Mouse (Mus musculus): ENCODE data around the gene Cyp4a14.
"Not testable (repeated sequence)": the region's sequence is repeated elsewhere in the genome, so short reads cannot be mapped to it uniquely, and the experiment has no call there.

Gene Cyp4a14

GRCm38 (mm10) chr4:115496001-115496400 lies at the start of gene Cyp4a14:
TSS of gene Cyp4a14 (minus strand) at chr4:115496142.
- DNase-seq (ENCODE audit: low spot score in 2 of 2) = no peak

GRCm38 (mm10) chr4:115545101-115545500 lies 49.2 kb upstream of the Cyp4a14 start:
- DNase-seq (ENCODE audit: low spot score in 2 of 2) = no peak

GRCm38 (mm10) chr4:115521766-115522165 lies 25.8 kb upstream of the Cyp4a14 start:
- DNase-seq (ENCODE audit: low spot score in 2 of 2) = no peak

- no peak for DNase-seq (ENCODE audit: low spot score in 2 of 2)
Observed at GRCm38 (mm10) chr4:115519444-115519843, 23.5 kb upstream of the Cyp4a14 start.

- not testable (repeated sequence) for DNase-seq (ENCODE audit: low spot score in 2 of 2)
Observed at GRCm38 (mm10) chr4:115518000-115518399, 22.1 kb upstream of the Cyp4a14 start, which contains the start of gene Cyp4a10. TSS of gene Cyp4a10 (plus strand) at chr4:115518264.

- not testable (repeated sequence) for DNase-seq (ENCODE audit: low spot score in 2 of 2)
Observed at GRCm38 (mm10) chr4:115513964-115514363, 18.0 kb upstream of the Cyp4a14 start.

- no peak for DNase-seq (ENCODE audit: low spot score in 2 of 2)
Observed at GRCm38 (mm10) chr4:115497466-115497865, 1.5 kb upstream of the Cyp4a14 start.

GRCm38 (mm10) chr4:115481006-115481652 lies 14.8 kb downstream of the Cyp4a14 start:
- no peak for DNase-seq (ENCODE audit: low spot score in 2 of 2)

GRCm38 (mm10) chr4:115476051-115476450 lies 19.9 kb downstream of the Cyp4a14 start:
- not testable (repeated sequence) for DNase-seq (ENCODE audit: low spot score in 2 of 2)

GRCm38 (mm10) chr4:115473585-115473984 lies 22.4 kb downstream of the Cyp4a14 start:
- not testable (repeated sequence) for DNase-seq (ENCODE audit: low spot score in 2 of 2)

- DNase-seq (ENCODE audit: low spot score in 2 of 2) = no peak
Observed at GRCm38 (mm10) chr4:115452304-115452703, 43.6 kb downstream of the Cyp4a14 start, which contains the start of gene Cyp4a30b. TSS of gene Cyp4a30b (plus strand) at chr4:115452604.

- DNase-seq (ENCODE audit: low spot score in 2 of 2) = no peak
Observed at GRCm38 (mm10) chr4:115450577-115451137, 45.3 kb downstream of the Cyp4a14 start.
